Mouse (Mus musculus): ENCODE results near the gene Sp4.

Sp4 gene

DNA sequence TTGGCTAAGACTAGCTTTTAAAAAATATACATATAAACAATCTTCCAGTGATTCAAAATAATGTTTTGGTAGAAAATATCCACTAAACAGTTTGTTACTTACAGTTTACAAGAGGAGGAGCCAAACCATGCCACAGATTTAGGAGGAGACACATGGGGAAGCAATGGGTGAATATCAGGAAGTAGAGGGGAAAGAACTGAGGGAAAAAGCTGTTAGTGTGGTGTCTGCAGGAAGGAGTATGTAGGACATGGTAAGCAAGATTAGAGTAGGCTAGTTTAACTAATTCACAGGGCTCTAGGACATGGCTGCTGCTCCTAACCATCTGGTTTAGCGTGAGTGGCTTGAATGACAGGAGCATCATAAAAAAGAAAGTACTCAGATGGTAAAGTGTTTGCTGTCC is 19.3 kb downstream of the Sp4 start:
- in situ Hi-C loops (cut with MboI, MseI), result no loop called here

DNA sequence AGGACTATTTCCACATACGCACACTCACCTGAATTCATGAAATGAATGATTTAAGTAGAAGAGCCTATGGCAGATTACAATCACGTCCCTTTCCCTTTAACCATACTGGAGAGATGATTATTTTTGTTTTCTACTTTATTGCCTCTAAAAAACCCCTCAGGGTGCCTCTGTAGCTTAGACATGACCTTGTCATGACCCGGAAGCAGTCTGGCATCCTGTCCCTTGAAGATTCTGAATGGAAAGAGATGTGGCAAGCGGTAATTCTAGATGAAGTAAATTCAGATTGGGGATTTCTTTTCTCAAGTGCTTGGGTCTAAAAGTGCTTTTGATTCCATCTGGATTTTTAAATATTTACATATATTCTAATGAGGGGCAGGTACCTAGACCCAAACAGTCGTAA is 24.9 kb downstream of the Sp4 start:
- in situ Hi-C loops (cut with MboI, MseI), result no loop called here

DNA sequence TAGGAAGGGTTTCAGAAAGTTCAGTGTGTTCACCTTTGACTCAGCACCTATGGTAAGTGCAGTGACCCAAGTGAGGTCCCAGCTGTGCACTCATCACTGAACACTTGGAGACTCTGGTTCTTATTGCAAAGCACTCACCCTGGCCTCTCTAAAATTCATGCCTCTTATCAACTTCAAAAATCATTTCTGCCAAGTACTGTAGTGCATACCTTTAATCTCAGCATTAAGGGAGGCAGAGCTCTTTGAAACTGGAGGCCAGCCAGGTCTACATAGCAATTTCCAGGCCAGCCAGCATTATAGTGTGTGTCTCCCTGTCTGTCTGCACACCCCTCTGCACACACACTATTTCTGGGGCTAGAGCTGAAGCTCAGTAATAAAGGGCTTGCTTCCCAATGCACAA is 36.3 kb downstream of the Sp4 start:
- in situ Hi-C loops (cut with MboI, MseI), result no loop called here

DNA sequence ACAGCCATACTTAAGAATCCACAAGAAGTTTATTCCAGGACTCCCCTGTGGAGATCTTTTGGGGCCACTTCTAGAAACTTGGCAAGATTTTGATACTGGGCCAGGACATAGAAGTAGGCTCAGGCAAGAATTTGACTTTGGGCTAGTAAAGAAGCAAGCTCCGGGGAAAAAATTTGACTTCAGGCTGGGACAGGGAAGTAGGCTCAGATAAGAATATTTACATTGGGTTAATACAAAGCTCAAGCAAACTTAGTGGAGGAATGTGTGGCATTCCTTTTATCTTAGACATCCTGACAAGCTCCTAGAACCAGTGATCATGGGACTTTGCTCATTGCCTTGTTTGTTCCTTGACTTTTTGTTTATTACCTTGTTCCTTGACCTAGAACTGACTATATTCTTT is 37.4 kb downstream of the Sp4 start:
- in situ Hi-C loops (cut with MboI, MseI), result no loop called here

DNA sequence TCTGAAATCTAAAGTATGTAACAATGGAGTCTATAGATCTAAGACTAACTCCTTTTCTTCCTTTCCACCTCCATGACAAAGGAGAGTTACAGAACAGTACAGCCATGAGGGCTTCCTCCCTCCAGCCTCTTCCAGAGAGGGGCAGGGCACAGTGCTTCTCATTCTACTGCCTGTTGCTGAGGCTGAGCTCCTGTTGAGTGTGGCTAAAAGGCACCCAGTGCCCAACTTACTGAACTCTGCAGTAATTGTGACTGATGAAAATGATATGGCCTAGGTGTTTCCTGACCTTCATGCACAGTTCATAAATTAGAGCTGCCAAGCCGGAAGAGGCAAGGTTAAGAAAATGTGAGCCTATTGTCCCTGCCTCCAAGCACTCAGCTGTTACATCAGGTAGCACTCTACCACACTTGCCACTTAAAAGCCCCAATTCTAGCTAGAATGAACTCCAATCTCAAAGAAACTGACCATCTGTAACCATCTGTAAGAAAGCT is 45.9 kb downstream of the Sp4 start:
- in situ Hi-C loops (cut with MboI, MseI), result no loop called here

DNA sequence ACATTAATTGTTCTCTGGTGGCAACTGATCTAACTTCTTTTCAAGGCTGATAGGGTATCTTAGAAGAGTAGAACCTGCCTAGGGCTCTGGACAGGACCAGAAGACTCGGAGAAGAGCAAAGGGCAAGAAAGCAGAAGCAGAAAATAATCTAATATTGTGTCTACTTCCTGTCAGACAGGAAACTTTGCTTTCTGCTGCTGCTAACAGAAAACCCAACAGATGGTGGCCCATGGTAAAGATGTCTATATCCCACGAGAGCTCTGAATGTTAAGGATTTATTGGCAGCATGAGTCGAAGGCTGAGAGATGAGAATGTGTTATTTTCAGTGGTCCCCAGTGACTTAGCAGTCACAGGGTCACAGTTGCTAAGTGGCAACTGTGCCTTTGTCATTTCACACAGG is 80.1 kb downstream of the Sp4 start:
- in situ Hi-C loops (cut with MboI, MseI), result no loop called here

DNA sequence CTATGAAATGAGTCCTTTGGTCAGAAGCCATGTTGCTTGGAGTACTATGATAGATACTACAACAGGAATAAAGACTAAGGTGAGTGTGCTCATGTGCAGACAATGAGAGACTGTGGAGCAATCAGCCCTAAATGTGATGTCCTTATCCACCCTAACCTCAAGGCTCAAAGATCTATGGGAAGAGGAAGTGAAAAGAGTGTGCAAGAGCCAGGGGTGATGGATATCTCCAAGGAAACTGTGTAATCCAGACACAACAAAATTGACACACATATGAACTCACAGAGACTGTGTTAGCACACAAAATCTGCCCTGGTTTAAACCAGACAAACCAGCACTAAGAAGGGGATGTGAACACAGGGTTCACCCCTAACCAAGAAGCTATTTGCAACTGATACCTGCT is 81.2 kb downstream of the Sp4 start:
- in situ Hi-C loops (cut with MboI, MseI), result no loop called here

DNA sequence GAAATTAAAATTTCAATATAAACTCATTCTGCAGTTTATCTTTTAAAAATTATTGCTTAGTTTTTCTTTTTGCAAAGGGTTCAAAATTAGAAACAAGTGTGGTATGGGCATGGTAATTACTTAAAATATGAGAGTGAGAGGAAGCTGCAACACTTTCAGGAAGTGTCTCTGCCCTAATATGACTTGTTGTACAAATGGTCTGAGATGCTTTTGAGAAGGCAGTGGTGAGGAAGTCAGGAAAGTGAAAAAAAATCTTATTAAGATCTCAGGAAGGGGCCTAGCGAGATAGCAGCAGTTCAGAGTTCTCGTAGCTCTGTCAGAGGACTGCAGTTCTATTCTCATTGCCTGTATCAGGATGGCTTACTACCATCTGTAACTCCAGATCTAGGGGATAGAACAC is 89.1 kb downstream of the Sp4 start:
- in situ Hi-C loops (cut with MboI, MseI), result no loop called here

DNA sequence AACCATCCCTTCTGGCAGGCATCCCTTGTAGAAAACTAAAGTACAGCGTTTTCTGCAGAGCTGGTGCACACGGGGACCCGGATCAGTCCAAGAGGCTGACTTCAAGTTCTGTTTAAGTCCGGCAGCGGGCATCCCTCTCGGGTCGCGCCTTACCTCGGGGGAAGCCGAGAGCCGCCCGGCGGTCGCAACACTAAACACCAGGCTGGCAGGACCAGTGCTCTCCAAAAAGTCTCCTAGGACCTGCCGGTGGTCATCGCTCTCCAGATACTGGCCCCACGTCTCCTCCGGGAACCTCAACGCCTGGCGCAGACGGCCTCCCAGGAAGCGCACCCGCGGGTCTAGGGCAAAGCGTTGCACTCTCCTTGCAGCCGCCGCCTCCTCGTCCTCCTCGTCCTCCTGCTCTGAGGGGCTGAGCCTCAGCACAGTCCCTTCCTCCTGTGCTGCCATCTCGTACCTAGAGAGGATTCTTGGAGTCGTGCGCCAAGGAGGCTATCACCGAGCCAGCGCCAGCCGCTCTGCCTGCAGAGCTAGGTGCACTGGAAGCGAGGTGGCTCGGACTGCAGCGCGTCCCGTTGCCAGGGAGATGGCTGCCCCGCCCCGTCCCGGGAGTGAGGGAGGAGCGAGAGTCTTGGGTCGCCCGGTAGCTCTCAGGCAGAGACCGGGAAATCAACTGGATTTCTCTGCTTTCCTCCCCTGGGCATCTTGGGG is 102.7 kb downstream of the Sp4 start, which contains the start of gene Dnah11:
Dnah11 (minus strand) TSS at position 658 of the 708 bp plus-strand sequence.
- in situ Hi-C loops (cut with MboI, MseI), result loop anchor here (25.0 kb wide), 1 partner anchor 639 kb away; the partner anchor contains the start of gene Sp8

DNA sequence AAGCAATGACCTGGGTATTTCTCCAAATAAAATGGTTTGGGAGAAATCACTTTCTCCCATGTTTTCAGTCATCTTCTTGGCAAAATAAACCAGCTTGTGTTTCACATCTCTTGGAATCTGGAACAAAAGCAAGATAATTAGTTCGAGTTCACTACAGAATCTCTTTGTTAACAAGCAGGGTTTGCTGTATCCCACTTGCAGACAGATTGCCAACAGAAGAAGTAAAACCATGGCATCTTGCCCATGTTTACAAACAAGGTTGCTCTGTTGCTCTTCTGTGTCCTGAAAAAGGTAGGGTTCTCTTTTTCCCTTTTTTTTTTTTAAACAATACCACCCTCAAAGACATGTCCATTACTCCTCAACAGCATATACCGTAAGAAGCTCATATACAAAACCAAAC is 104.7 kb downstream of the Sp4 start:
- in situ Hi-C loops (cut with MboI, MseI), result loop anchor here (25.0 kb wide), 1 partner anchor 641 kb away; the partner anchor contains the start of gene Sp8

DNA sequence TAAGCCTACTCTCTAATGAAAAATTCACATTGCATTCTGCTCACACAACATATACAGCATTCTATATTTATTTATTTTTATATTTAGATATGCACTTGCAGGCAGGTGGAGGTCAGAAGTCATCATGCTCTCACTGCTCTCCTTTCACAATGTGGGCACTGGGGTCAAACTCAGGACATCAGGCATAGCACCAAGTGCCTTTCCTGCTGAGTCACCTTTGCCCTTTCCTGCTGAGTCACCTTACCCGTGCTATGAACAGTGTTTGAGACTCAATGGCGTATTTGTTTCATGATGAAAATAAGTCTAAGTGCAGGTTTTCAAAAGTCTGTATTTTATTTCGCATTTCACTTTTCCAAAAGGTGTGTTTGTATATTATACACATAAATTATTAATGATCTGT is 111.7 kb downstream of the Sp4 start:
- in situ Hi-C loops (cut with MboI, MseI), result loop anchor here (25.0 kb wide), 1 partner anchor 648 kb away; the partner anchor contains the start of gene Sp8

DNA sequence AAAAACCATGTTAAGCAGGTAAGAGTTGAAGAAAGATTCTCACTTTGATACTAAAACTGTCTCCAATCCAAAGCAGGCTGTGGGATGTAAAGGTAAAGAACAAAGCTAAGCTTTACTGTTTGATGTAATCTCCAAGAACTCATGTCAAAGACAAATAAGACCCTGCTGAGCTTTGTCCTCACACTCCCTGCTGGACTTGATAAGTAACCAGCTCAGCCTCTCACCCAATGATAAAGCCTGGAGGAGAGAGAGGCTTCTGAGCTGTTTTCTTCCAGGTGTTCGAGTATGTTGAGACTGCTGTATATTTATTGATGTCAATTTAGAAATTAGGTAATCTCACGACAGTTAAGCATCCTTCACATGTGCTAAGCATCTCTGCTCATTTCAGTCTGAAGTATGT is 113.6 kb downstream of the Sp4 start:
- in situ Hi-C loops (cut with MboI, MseI), result loop anchor here (25.0 kb wide), 1 partner anchor 650 kb away; the partner anchor contains the start of gene Sp8

DNA sequence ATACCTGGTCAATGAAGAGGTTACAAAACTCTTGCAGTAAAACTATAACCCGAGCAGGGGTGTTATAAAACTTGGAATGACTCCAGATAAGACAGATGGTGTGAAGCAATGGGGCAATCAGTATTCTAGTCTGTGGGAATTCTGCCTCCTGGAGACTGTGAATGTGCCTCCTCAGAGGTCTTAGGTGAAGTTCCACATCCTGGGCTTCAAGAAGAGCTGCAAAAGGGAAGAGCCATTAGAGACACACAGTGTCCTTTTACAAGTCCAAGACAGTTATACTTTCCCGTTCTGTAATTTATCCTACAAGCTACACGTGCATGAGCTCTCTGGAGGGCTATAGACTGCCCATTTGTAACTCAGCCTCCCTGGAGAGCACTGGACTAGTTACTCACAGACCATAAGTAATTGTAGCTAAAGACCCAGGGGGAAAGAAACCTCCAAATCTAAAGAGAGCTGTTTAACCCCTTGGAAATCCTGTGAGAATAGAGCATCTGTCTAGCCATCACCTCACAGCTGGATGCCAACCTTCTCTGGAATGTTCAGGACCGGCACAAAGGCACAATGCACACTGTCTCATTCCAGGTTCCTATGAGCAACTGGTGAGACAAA is 114.3 kb downstream of the Sp4 start:
- in situ Hi-C loops (cut with MboI, MseI), result loop anchor here (25.0 kb wide), 1 partner anchor 650 kb away; the partner anchor contains the start of gene Sp8

DNA sequence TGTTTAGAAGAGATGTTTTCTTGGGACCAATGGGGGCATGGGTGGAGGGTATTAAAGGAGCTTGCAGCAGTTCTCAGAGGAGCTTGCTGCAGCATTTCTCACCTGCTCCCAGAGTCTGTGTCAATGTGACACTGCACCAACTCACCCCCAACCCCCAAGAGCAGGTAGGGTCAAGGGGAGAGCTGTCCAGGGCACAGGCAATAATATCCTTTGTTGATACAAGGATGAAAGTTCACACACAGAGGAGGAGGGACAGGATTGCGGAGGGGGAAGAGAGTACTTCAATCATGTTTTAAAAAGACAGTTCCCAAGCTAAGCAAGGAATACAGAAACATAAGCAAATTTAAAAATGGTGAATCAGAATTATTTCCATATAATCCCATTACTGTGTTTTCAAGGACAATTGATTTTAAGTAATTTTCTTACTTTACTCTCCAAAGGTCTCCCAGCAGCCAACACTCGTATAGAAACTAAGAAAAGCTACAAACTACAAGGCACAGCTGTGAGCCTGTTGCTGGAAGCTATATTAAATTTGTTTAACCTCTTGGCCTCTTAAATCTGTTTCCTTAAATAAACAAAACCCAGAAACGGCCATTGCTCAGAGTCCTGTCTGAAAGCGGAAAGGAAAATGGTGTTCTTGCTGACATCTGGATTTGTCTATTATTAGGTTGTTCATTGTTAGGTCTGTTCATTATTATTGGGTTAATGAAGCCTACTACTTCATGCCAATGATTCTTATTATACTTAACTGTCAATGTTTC is 114.9 kb downstream of the Sp4 start:
- in situ Hi-C loops (cut with MboI, MseI), result loop anchor here (25.0 kb wide), 1 partner anchor 651 kb away; the partner anchor contains the start of gene Sp8

Measured in T-helper 1 cell (primary cell).